Mouse (Mus musculus): Measurements from ENCODE around the gene Ntn5. TPM values are rescaled to one million over a fixed set of nuclear protein-coding genes. Genes with fewer than 3 reads are reported as not detected.
A peak's percentile ranks its signal among the peaks of the same experiment; 100 is the strongest.

Ntn5 gene
- polyA plus RNA-seq, 1 experiment from 2014 or later, result 2.3 TPM

DNA sequence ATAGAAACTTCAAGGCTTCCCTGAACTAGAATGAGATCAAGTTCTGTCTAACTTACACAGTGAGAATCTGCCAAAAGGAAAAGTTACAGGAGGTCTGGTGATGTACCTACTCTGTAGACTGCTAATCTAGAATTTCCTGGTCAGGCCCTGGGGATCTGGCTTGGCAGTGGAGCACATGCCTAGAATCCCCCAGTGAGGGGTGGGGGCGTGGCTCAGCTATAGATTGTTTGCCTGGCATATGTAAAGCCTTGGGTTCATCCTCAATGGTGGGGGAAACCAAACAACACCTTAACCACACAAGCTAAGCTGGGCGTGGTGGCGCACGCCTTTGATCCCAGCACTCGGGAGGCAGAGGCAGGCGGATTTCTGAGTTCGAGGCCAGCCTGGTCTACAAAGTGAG is 14.1 kb downstream of the Ntn5 start:
- no peak for ATAC-seq
- DNase-seq (ENCODE audit: low read depth, low spot score), result no peak
- no peak for TF ChIP-seq CTCF (IDR thresholded peaks at IDR 0.05)
- H3K27me3 ChIP-seq, result no peaks in the 10 kb centered on the region
- in situ Hi-C loops (cut with MboI; ENCODE audit: low pct_unique_long_range_greater_than_20kb), result no loop called here
- ChIA-PET POLR2A (no interaction called here), CTCF (interaction anchor here (1.2 kb wide), 1 partner anchor 12 kb away, joined by 3 read pairs; no protein-coding TSS in a partner anchor)

DNA sequence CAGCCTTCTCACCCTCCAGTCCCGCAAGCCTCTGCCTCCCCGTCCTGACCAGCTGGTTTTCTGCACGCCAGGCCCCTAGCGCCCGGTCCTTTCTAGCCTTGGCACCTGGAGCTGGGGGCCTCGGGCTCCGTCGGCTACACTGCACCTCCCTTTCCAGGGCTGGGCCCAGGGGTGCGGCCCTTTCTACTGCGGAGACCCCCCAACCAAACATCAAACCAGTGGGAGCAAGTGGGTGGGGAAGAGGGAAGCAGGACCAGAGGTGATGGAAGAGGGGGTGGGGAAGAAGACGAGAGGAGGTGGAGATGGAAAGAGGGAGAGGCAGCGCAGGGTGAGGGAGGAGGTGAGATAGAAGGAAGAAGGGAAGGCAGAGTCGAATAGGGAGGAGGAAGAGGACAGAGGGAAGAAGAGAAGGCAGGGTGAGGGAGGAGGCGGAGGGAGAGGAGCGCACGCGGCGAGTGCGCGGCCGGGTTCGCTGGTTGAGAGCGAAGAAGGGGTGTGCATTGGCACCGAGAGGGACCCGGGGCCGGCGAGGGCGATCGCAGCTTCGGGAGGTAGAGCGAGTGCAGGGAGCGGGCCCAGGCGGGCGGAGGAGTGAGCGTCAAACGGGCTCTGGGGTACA is 15.8 kb downstream of the Ntn5 start, which contains the start of gene Car11:
Gene Car11 (plus strand): TSS at position 321 of the 619 bp plus-strand sequence.
- in situ Hi-C loops (cut with MboI; ENCODE audit: low pct_unique_long_range_greater_than_20kb), result loop anchor here (25.0 kb wide), 1 partner anchor 837 kb away; the partner anchor contains the start of genes Pnkp and Ptov1
- DNase-seq (ENCODE audit: low read depth, low spot score) (no peak), ATAC-seq (no peak)
- POLR2A ChIA-PET, result interaction anchor here (0.6 to 2.2 kb wide), 3 partner anchors 9 to 217 kb away, joined by 4 to 5 read pairs (median 5); no protein-coding TSS in a partner anchor
- no peak for TF ChIP-seq CTCF (IDR thresholded peaks at IDR 0.05)
- no peaks in the 10 kb centered on the region for H3K27me3 ChIP-seq
- CTCF ChIA-PET, result interaction anchor here (4.9 kb wide), 1 partner anchor 17 kb away, joined by 31 read pairs; the partner anchor contains the start of gene Ntn5

DNA sequence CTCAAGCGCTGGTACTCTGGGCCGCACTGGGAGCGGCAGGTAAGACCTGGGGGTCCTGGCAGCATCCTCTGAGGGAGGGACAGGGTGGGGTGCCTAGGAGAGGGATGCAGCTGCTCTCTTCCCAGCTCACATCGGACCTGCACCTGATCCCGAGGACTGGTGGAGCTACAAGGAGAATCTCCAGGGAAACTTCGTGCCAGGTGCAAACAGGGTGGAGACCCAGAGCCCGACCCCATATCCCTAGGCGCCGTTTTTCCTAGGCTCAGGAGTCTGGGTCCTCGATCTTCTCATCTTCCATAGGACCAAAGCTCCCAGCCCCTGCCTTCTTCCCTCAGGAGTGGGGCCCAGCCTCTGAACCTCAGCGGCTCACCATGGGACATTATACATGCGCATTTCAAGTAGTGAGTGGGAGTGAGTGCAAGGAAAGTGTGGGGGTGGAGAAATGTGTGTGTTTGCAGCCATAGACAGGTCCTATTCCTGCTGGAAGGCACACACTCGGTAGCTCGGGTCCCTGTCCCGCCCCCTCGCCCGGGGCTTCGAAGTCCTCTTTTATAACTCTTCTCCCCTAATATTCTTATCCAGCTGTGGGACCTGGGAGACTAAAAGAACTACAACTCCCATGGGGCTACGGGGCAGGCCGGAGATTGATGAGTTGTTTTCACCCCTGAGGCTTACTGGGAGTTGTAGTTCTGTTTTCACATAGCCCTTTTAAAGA is 16.6 kb downstream of the Ntn5 start:
- ChIA-PET CTCF (interaction anchor here (4.9 kb wide), 1 partner anchor 17 kb away, joined by 31 read pairs; the partner anchor contains the start of gene Ntn5), POLR2A (interaction anchor here (1.2 to 2.2 kb wide), 4 partner anchors 10 to 18 kb away, joined by 3 to 6 read pairs (median 5); partner anchors contain the start of gene Ntn5)
- ATAC-seq (no peak), DNase-seq (ENCODE audit: low read depth, low spot score) (no peak)
- no peaks in the 10 kb centered on the region for H3K27me3 ChIP-seq
- in situ Hi-C loops (cut with MboI; ENCODE audit: low pct_unique_long_range_greater_than_20kb), result loop anchor here (25.0 kb wide), 1 partner anchor 838 kb away; the partner anchor contains the start of genes Pnkp and Ptov1
- no peak for TF ChIP-seq CTCF (IDR thresholded peaks at IDR 0.05)

DNA sequence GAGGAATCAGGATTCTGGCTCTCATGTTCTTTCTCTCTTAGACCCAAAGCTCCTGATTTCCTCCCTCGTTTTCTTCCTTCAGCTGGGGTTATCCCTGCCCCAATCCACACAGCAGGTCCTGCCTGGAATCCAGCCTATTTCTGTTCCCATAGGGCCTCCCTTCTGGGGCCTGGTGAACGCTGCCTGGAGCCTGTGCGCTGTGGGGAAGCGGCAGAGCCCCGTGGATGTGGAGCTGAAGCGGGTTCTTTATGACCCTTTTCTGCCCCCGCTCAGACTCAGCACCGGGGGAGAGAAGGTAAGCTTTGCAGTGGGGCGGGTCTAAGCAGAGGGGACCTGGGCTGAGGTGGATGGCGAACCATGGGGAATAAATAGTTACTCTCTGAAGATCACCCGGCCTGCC is 17.2 kb downstream of the Ntn5 start:
- in situ Hi-C loops (cut with MboI; ENCODE audit: low pct_unique_long_range_greater_than_20kb), result loop anchor here (25.0 kb wide), 1 partner anchor 839 kb away; the partner anchor contains the start of genes Pnkp and Ptov1
- H3K27me3 ChIP-seq, result no peaks in the 10 kb centered on the region
- ATAC-seq (no peak), DNase-seq (ENCODE audit: low read depth, low spot score) (no peak)
- ChIA-PET CTCF (interaction anchor here (0.7 to 4.9 kb wide), 2 partner anchors 15 to 18 kb away, joined by 3 to 31 read pairs; partner anchors contain the start of gene Ntn5), POLR2A (interaction anchor here (1.2 to 2.2 kb wide), 4 partner anchors 10 to 18 kb away, joined by 3 to 6 read pairs (median 5); partner anchors contain the start of gene Ntn5)
- no peak for TF ChIP-seq CTCF (IDR thresholded peaks at IDR 0.05)

DNA sequence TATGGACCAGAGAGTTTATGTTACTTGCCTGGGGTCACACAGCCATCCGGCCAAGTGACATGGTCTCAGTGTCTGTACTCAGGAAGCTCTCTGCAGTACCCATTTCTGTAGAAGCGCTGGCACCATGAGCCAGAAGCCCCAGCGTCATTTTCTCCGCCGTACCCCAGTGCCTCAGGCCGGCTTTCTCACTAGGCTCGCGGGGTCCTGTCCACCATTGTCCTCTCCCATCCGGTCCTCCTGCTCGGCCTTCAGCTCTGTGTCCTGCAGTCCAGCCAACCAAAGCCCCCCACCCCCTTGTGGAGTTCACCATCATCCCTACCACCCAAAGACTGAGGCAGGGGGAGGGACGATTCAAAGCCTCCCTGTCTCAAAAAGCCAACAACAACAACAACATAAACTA is 17.8 kb downstream of the Ntn5 start:
- CTCF ChIA-PET, result interaction anchor here (0.7 to 4.9 kb wide), 2 partner anchors 16 to 19 kb away, joined by 3 to 31 read pairs; partner anchors contain the start of gene Ntn5
- ATAC-seq (no peak), DNase-seq (ENCODE audit: low read depth, low spot score) (no peak)
- TF ChIP-seq CTCF (IDR thresholded peaks at IDR 0.05), result no peak
- no peaks in the 10 kb centered on the region for H3K27me3 ChIP-seq
- POLR2A ChIA-PET, result interaction anchor here (1.2 to 2.2 kb wide), 4 partner anchors 11 to 19 kb away, joined by 3 to 6 read pairs (median 5); partner anchors contain the start of gene Ntn5
- in situ Hi-C loops (cut with MboI; ENCODE audit: low pct_unique_long_range_greater_than_20kb), result loop anchor here (25.0 kb wide), 1 partner anchor 839 kb away; the partner anchor contains the start of genes Pnkp and Ptov1

DNA sequence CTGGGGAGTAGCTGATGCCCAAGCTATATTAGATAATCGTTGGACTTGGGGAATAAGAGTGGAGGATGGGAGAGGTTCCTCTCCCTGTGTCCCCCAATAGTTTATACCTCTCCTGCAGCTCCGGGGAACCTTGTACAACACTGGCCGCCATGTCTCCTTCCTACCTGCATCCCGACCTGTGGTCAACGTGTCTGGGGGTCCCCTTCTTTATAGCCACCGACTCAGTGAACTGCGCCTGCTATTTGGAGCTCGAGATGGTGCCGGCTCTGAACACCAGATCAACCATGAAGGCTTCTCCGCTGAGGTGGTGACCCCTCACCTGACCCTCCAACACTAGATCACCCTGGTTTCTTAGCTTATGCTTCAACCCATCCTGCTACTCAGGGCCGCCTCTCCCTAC is 18.5 kb downstream of the Ntn5 start:
- no peaks in the 10 kb centered on the region for H3K27me3 ChIP-seq
- in situ Hi-C loops (cut with MboI; ENCODE audit: low pct_unique_long_range_greater_than_20kb), result loop anchor here (25.0 kb wide), 1 partner anchor 840 kb away; the partner anchor contains the start of genes Pnkp and Ptov1
- DNase-seq (ENCODE audit: low read depth, low spot score) (no peak), ATAC-seq (no peak)
- no peak for TF ChIP-seq CTCF (IDR thresholded peaks at IDR 0.05)
- ChIA-PET CTCF (interaction anchor here (1.0 to 4.9 kb wide), 2 partner anchors 19 to 122 kb away, joined by 4 to 31 read pairs; partner anchors contain the start of gene Ntn5), POLR2A (no interaction called here)

DNA sequence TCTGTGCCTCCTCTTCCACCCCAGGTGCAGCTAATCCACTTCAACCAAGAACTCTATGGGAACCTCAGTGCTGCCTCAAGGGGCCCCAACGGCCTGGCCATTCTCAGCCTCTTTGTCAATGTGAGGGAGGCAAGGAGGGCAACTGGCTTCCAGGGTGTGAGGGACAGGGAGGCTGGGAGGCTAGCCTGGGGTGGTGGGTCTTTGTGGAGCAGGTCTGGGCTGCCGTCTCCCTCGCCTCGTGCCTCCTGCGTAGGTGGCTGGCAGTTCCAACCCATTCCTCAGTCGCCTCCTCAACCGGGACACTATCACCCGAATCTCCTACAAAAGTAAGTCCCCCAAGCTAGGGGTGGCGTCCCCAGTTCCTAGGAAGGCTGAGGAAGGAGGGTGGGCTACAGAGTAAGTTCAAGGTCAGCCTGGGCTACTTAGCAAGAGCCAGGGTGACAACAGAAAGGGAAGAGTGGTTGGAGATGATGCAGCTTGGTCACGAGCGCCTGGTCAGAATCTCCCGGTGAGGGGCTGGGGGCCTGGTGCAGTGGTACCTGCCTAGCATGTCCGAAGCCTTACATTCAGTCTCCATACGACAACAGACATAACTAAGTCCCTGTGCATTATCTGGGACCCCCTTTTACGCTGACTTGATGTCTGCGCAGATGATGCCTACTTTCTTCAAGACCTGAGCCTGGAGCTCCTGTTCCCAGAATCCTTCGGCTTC is 19.1 kb downstream of the Ntn5 start:
- ChIA-PET CTCF (interaction anchor here (1.0 to 4.9 kb wide), 2 partner anchors 20 to 122 kb away, joined by 4 to 31 read pairs; partner anchors contain the start of gene Ntn5), POLR2A (interaction anchor here (1.4 to 3.3 kb wide), 2 partner anchors 15 to 19 kb away, joined by 3 to 17 read pairs; partner anchors contain the start of genes Ntn5 and Sphk2)
- in situ Hi-C loops (cut with MboI; ENCODE audit: low pct_unique_long_range_greater_than_20kb), result loop anchor here (25.0 kb wide), 1 partner anchor 841 kb away; the partner anchor contains the start of genes Pnkp and Ptov1
- no peak for DNase-seq (ENCODE audit: low read depth, low spot score)
- no peak for TF ChIP-seq CTCF (IDR thresholded peaks at IDR 0.05)
- ATAC-seq, result no peak
- no peaks in the 10 kb centered on the region for H3K27me3 ChIP-seq

DNA sequence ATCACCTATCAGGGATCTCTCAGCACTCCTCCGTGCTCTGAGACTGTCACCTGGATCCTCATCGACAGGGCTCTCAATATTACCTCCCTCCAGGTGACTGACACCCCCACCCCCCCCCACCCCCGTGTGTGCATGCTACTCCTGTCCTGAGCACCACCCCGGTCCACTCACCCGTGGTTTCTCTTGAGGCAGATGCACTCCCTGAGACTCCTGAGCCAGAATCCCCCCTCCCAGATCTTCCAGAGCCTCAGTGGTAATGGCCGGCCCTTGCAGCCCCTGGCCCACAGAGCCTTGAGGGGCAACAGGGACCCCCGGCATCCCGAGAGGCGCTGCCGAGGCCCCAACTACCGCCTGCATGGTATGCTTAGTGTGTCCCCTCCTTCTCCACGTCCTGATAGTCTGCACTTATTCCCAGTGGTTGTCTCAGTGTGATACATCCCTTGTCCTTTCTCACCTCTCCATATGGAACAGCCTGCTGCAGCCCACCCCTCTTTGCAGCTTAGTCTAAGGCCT is 19.8 kb downstream of the Ntn5 start:
- DNase-seq (ENCODE audit: low read depth, low spot score), result no peak
- no peak for ATAC-seq
- no peak for TF ChIP-seq CTCF (IDR thresholded peaks at IDR 0.05)
- H3K27me3 ChIP-seq, result no peaks in the 10 kb centered on the region
- in situ Hi-C loops (cut with MboI; ENCODE audit: low pct_unique_long_range_greater_than_20kb), result loop anchor here (25.0 kb wide), 1 partner anchor 841 kb away; the partner anchor contains the start of genes Pnkp and Ptov1
- ChIA-PET CTCF (interaction anchor here (4.9 kb wide), 1 partner anchor 21 kb away, joined by 31 read pairs; the partner anchor contains the start of gene Ntn5), POLR2A (interaction anchor here (1.4 to 3.3 kb wide), 2 partner anchors 15 to 20 kb away, joined by 3 to 17 read pairs; partner anchors contain the start of genes Ntn5 and Sphk2)

DNA sequence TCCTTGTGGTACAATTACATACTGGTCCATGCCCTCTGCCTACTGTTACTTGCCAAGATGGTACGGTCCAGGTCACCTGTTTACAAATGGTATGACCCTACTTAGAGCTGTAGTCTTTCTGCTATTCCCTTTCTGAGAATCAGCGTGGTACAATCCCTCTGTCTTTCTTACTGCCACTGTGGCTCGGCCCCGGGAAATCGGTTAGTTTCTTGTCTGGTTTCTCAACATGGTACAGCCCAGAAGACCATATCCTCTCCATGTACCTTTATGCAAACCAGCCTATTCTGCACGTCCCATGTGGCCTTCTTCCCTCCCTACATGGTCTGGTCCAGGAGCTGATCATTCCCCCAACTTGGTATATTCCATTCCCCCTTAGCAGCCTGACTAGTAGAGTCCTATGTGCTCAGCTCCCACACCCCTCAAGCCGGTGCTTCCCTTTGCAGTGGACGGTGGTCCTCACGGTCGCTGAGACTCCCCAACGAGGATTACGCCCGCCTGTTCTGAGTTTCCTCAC is 20.3 kb downstream of the Ntn5 start:
- CTCF ChIA-PET, result interaction anchor here (1.8 to 4.9 kb wide), 2 partner anchors 14 to 21 kb away, joined by 6 to 31 read pairs; partner anchors contain the start of genes Ntn5 and Sphk2
- H3K27me3 ChIP-seq, result no peaks in the 10 kb centered on the region
- no peak for DNase-seq (ENCODE audit: low read depth, low spot score)
- peak; percentile 4 for ATAC-seq
- TF ChIP-seq CTCF (IDR thresholded peaks at IDR 0.05), result no peak
- POLR2A ChIA-PET, result interaction anchor here (1.4 to 3.3 kb wide), 2 partner anchors 14 to 20 kb away, joined by 3 to 17 read pairs; partner anchors contain the start of genes Ntn5 and Sphk2
- in situ Hi-C loops (cut with MboI; ENCODE audit: low pct_unique_long_range_greater_than_20kb), result loop anchor here (25.0 kb wide), 1 partner anchor 842 kb away; the partner anchor contains the start of genes Pnkp and Ptov1

All from Patski (cell line).